Mouse (Mus musculus) limb, embryonic 11.5 days (tissue): ENCODE measurements around the gene Ghr. TPM values are rescaled to one million over a fixed set of nuclear protein-coding genes. Genes with fewer than 3 reads are reported as not detected.

Experiments
- ATAC-seq: fragments of 200-750 bp; cut with Nextera tagmentation; 2 replicates; pipeline ENCODE4 v1.8.0; 2017; ENCODE audit warnings: low read depth; ENCODE audit not compliant: insufficient number of reproducible peaks, low FRiP score, low TSS enrichment
- DNase-seq: peaks from one replicate; pipeline ENCODE4 v3.0.0-alpha.2; 2015; ENCODE audit warnings: low spot score
- H3K27ac ChIP-seq: fragments of 300-500 bp; sonication (generic); replicated peaks from 2 replicates; pipeline ENCODE4 v1.5.1; 2014; ENCODE audit warnings: low read depth, mild to moderate bottlenecking, low read length
- H3K27me3 ChIP-seq: fragments of 300-500 bp; sonication (generic); 2 replicates; pipeline ENCODE4 v1.6.1; 2014; ENCODE audit warnings: mild to moderate bottlenecking, low read length, mixed read lengths; ENCODE audit not compliant: control insufficient read depth, insufficient read depth
- H3K36me3 ChIP-seq: fragments of 300-500 bp; sonication (generic); 2 replicates; pipeline ENCODE4 v1.6.1; 2014; ENCODE audit warnings: mild to moderate bottlenecking, low read length, moderate library complexity, mixed read lengths; ENCODE audit not compliant: control insufficient read depth, insufficient read depth
- H3K4me1 ChIP-seq: fragments of 300-500 bp; sonication (generic); 2 replicates; pipeline ENCODE4 v1.6.1; 2014; ENCODE audit warnings: low read length, mixed read lengths; ENCODE audit not compliant: control insufficient read depth, insufficient read depth
- H3K4me2 ChIP-seq: fragments of 300-500 bp; sonication (generic); 2 replicates; pipeline ENCODE4 v1.6.1; 2014; ENCODE audit warnings: low read depth, mild to moderate bottlenecking, moderate library complexity; ENCODE audit not compliant: severe bottlenecking
- H3K4me3 ChIP-seq: fragments of 300-500 bp; sonication (generic); 2 replicates; pipeline ENCODE4 v1.5.1; 2014; ENCODE audit warnings: low read depth, low read length
- H3K9ac ChIP-seq: fragments of 300-500 bp; sonication (generic); 2 replicates; pipeline ENCODE4 v1.6.1; 2014; ENCODE audit warnings: mild to moderate bottlenecking, low read length
- H3K9me3 ChIP-seq: fragments of 300-500 bp; sonication (generic); 2 replicates; pipeline ENCODE4 v1.6.1; 2016; ENCODE audit warnings: low read length; ENCODE audit not compliant: control insufficient read depth
- WGBS: fragments of 180-500 bp; shearing (Covaris S2); extraction: QIAGEN DNeasy Blood & Tissue Kit; methylation state at CpG from one replicate; pipeline ENCODE4 v1.1.7; 2014; 5-methylcytosine and 5-hydroxymethylcytosine counted together
- polyA plus RNA-seq: library from polyadenylated mRNA; unstranded; fragments of >200 nt; fragmentation: Nextera tagmentation; extraction: Ambion mirVana; gene quantifications from 2 replicates; pipeline ENCODE4 v1.2.1, GENCODE M21; 2014

The Ghr gene
- polyA plus RNA-seq, 1 experiment from 2014 or later: 26.3 TPM

DNA sequence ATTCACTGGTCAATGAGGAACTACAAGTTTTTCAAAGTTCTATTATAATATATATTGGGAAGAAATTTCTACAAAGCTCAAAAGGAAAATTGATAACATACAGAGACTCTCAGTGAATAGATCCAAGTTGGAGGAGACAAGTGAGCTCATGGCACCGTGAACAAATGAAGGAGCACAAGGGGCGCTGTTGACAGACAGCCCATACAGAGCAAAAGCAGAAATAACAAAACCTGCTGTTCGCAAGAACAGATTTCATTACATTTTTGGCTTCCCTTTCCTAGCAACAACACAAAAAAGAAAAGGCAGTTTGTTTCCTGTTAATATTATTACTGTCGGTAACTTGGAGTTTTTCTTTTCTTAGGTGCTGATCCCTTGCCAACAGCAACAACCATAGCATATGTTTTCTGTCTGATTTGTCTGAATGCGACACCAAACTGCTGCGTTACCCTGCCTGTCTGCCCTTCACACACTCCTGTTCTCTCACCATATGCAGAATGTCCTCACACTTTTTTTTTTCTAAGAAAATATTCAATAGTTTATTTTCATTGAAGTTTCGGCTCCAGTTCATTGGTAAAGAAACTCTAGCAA, 19.3 kb downstream of the Ghr start:
- Histone ChIP-seq H3K9me3 (no peaks in the 10 kb centered on the region), H3K4me2 (no peak overlapping the region), H3K4me1 (no peaks in the 10 kb centered on the region), H3K27ac (no peak overlapping the region), H3K9ac (no peak overlapping the region), H3K36me3 (no peaks in the 10 kb centered on the region), H3K27me3 (no peaks in the 10 kb centered on the region), H3K4me3 (no peak overlapping the region)
- ATAC-seq (no peak), DNase-seq (no peak)
- WGBS: 90% methylated on average over 7 of the region's 7 CpGs

DNA sequence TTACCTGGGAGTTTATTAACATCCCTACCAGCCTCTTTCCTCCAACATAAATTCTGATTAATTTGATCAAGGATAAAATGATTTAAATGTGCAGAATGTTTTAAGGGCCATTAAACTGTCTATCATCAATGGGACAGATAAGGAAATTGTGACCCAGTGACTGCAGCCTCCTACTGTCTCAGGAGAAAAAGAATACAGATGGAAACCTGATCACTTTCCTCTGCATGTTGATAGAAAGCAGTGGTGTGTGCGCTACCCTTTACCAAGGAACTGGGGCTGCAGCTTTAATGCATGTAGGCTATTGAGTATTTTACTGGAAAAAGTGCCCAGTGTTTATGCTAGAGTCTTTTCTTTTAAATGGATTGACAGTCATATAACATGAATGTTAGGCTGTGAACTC, 19.8 kb downstream of the Ghr start:
- 94% methylated on average over 1 of the region's 1 CpGs for WGBS

DNA sequence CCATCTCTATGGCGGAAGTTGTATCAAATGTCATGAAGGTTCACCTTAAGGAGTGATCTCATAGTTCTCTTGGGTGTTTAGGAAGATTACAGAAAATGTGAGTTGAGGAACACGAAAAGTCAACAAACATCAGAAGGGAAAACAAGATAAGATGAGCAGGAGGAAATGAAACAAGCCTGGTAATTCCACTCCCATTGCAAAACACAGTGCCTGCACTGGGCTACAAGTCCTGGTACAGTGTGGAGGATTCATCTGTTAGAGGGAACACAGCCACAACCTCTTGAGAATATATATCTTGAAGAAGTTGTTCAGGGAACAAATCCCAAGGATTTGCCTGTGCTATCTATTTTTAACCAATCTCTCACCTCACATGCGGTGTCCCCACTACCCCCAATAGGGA, 24.8 kb downstream of the Ghr start:
- no peak for ATAC-seq
- WGBS: 90% methylated on average over 3 of the region's 3 CpGs

More for the DNA sequence above, 19.8 kb downstream of the Ghr start:
- Histone ChIP-seq H3K9ac (no peak overlapping the region), H3K27ac (no peak overlapping the region), H3K4me3 (no peak overlapping the region), H3K9me3 (no peaks in the 10 kb centered on the region), H3K4me2 (no peak overlapping the region), H3K36me3 (no peaks in the 10 kb centered on the region), H3K27me3 (no peaks in the 10 kb centered on the region), H3K4me1 (no peaks in the 10 kb centered on the region)
- ATAC-seq (no peak), DNase-seq (no peak)

DNA sequence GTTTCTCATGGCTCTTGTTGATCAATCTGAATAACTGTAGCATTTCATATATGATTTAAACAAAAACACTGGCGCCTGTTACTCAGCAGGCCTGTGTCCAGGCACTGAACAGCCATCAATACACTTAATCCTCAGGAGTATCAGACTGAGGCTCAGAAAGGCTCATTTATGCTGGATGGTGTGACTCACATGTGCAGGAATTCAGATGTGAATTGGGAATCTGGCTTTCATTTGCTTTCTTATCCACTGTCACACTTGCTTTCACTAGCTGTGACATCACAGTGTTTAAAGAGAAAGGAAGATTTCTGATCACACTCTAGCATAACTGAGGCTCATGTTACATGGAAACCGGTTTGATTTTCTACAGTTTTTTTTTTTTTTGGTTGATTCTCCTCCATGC, 39.0 kb downstream of the Ghr start:
- H3K36me3 ChIP-seq: no peaks in the 10 kb centered on the region
- no peaks in the 10 kb centered on the region for H3K4me1 ChIP-seq
- H3K27ac ChIP-seq: no peak overlapping the region
- no peaks in the 10 kb centered on the region for H3K9me3 ChIP-seq
- DNase-seq (no peak), ATAC-seq (no peak)
- no peak overlapping the region for H3K9ac ChIP-seq
- no peaks in the 10 kb centered on the region for H3K27me3 ChIP-seq
- H3K4me3 ChIP-seq: no peak overlapping the region
- WGBS: 90% methylated on average over 2 of the region's 2 CpGs
- no peak overlapping the region for H3K4me2 ChIP-seq

More for the DNA sequence above, 24.8 kb downstream of the Ghr start:
- Histone ChIP-seq H3K4me2 (no peak overlapping the region), H3K4me3 (no peak overlapping the region), H3K9ac (no peak overlapping the region), H3K27me3 (no peaks in the 10 kb centered on the region), H3K36me3 (no peaks in the 10 kb centered on the region), H3K27ac (no peak overlapping the region), H3K4me1 (no peaks in the 10 kb centered on the region), H3K9me3 (no peaks in the 10 kb centered on the region)
- no peak for DNase-seq

DNA sequence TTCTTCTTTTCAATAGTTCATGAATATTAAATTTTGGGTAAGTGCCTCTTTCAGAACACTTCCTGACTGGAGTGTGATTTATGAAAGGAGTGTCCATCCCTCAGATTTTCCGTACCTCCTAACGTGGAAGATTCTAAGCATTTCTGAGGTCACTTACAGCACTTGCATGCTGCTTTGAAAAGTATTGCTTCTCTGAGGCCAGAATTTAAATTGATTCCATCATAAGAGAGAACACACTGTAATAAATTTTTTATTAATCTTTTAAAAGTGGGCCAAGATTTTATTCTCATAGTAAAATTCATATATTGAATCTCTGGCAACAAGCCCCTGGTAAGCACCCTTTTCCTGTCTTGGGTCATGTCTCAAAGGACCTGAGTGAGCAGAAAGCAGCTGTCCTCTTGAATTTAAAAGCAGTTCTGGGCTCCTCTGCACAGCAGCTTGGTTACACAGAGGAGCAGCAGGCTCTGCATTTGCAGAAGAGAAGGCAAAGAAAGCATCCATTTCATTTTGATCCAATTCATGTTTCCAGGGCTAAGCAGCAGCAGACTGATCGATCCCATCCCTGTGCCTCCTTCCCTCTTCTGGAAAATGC, 46.9 kb downstream of the Ghr start:
- no peak for DNase-seq
- H3K27me3 ChIP-seq: no peaks in the 10 kb centered on the region
- no peaks in the 10 kb centered on the region for H3K9me3 ChIP-seq
- H3K9ac ChIP-seq: no peak overlapping the region
- no peaks in the 10 kb centered on the region for H3K36me3 ChIP-seq
- no peaks in the 10 kb centered on the region for H3K4me1 ChIP-seq
- 86% methylated on average over 3 of the region's 3 CpGs for WGBS
- H3K4me3 ChIP-seq: no peak overlapping the region
- no peak overlapping the region for H3K4me2 ChIP-seq
- H3K27ac ChIP-seq: no peak overlapping the region
- ATAC-seq: no peak

DNA sequence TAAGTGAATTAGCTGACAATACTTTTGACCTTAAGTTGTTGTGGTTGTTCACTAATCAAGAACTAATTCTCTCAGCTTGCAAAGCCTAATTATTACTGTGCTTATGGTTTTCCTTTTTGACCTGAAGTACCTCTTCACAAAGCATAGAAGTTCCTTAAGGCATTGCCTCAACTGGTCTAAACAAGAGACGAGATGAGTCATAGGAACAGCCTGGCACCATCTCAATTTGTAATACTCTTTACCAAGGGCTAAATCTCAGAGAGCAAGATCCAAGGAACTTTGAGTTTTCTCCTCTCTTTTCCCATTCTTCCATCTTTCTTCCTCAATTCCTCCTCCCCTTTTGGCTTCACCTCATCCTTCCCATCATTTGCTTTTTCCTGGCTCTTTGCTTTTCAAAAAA, 69.3 kb downstream of the Ghr start:
- H3K36me3 ChIP-seq: no peaks in the 10 kb centered on the region
- no peak overlapping the region for H3K4me2 ChIP-seq
- no peak overlapping the region for H3K9ac ChIP-seq
- H3K4me3 ChIP-seq: no peak overlapping the region
- WGBS: 81% methylated on average over 1 of the region's 1 CpGs
- H3K27ac ChIP-seq: no peak overlapping the region
- no peak for DNase-seq
- no peaks in the 10 kb centered on the region for H3K27me3 ChIP-seq
- no peak for ATAC-seq
- no peaks in the 10 kb centered on the region for H3K9me3 ChIP-seq
- no peaks in the 10 kb centered on the region for H3K4me1 ChIP-seq

DNA sequence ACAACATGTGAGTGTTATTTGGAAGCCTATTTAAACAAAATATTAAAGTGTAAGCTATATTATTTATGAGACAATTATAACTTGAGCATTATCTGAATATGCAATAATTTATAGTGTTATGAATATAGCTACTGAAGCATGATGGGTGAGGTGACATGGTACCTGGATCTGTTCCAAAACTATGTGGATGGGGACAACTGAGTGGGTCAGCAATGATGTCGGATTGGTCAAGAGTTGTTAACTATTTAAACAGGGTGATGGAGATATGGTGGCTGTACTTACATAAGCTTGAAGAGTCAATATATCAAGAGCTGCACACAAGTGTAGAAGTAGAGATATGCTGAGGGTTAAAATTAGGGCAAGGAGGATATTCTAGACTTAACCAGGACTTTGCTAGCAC, 70.9 kb downstream of the Ghr start:
- Histone ChIP-seq H3K9me3 (no peaks in the 10 kb centered on the region), H3K27me3 (no peaks in the 10 kb centered on the region), H3K36me3 (no peaks in the 10 kb centered on the region), H3K4me3 (no peak overlapping the region), H3K4me2 (no peak overlapping the region), H3K27ac (no peak overlapping the region), H3K9ac (no peak overlapping the region), H3K4me1 (no peaks in the 10 kb centered on the region)
- ATAC-seq: no peak
- 89% methylated on average over 1 of the region's 1 CpGs for WGBS
- no peak for DNase-seq

DNA sequence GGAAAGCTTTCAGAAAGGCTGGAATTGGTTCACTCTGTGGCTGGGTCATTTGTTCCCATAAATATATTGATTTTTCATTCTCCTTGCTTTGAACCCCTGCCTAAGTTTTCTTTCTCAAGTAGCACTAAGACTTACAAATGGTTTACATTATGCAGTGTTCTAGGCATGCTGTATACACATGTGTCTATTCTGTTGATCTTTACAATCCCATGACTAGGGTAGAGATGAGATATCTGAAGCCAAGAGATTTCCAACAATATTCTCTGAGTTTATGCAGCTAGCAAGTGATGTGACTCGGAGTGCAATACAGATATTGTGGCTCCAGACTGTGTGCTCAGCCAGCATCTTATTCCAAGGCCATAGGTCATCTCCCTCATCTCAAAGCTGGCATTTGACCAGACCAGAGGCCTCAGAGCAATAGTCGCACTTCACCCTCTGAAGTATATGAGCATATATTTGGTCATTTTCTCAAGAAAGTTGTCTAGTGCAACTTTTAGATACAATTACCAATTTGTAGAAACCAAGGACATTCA, 71.6 kb downstream of the Ghr start:
- Histone ChIP-seq H3K4me1 (no peaks in the 10 kb centered on the region), H3K27me3 (no peaks in the 10 kb centered on the region), H3K9ac (no peak overlapping the region), H3K4me2 (no peak overlapping the region), H3K27ac (no peak overlapping the region), H3K36me3 (no peaks in the 10 kb centered on the region), H3K9me3 (no peaks in the 10 kb centered on the region), H3K4me3 (no peak overlapping the region)
- no peak for DNase-seq
- WGBS: 88% methylated on average over 2 of the region's 2 CpGs
- ATAC-seq: no peak

DNA sequence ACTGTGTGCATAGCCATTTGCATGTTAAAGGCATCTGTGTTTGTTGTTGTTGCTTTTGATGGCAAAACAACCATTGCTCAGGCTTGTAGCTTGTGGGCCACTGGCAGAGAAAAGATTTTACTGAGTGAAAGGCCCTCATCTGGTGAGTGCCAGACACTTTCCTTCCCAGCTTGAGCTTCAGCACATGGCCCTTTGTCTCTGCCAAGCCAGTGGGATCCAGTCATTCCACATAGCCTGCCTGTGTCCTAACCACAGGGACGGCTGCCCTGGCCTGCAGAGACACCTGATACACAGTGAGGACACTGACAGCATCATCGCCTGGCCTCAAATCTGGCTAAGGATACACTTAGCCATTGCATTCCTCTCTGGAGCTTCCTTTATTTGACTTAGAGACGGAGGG, 74.2 kb downstream of the Ghr start:
- Histone ChIP-seq H3K9me3 (no peaks in the 10 kb centered on the region), H3K4me2 (no peak overlapping the region), H3K27ac (no peak overlapping the region), H3K4me3 (no peak overlapping the region), H3K9ac (no peak overlapping the region), H3K36me3 (no peaks in the 10 kb centered on the region), H3K4me1 (no peaks in the 10 kb centered on the region), H3K27me3 (no peaks in the 10 kb centered on the region)
- ATAC-seq: no peak
- no peak for DNase-seq
- WGBS: 70% methylated on average over 3 of the region's 3 CpGs
